Mouse (Mus musculus) liver, postnatal 0 days (tissue): ENCODE data around the gene AC124502.3.

Experiments used
- CTCF ChIP-seq: sonication (generic); IDR thresholded peaks from 2 replicates; pipeline ENCODE4 v1.5.1; 2016; ENCODE audit warnings: antibody characterized with exemption, low read depth
- EP300 ChIP-seq: IDR thresholded peaks from 2 replicates; pipeline ENCODE4 v1.6.1; 2016; ENCODE audit warnings: antibody characterized with exemption, low read depth, mild to moderate bottlenecking

- TF ChIP-seq CTCF (no peak), EP300 (no peak)
Measured at GRCm38 (mm10) chr19:5051031-5051430, 12.3 kb downstream of the AC124502.3 start.
